Mouse (Mus musculus): ENCODE data around the gene Polk. TPM values are rescaled to one million over a fixed set of nuclear protein-coding genes. Genes with fewer than 3 reads are reported as not detected.

Polk gene
- 11.6 TPM for polyA plus RNA-seq (2014; fragmentation: Illumina TruSeq; extraction: RNeasy Lipid Tissue Mini Kit (QIAGEN cat#74804); ENCODE audit: low replicate concordance)

DNA sequence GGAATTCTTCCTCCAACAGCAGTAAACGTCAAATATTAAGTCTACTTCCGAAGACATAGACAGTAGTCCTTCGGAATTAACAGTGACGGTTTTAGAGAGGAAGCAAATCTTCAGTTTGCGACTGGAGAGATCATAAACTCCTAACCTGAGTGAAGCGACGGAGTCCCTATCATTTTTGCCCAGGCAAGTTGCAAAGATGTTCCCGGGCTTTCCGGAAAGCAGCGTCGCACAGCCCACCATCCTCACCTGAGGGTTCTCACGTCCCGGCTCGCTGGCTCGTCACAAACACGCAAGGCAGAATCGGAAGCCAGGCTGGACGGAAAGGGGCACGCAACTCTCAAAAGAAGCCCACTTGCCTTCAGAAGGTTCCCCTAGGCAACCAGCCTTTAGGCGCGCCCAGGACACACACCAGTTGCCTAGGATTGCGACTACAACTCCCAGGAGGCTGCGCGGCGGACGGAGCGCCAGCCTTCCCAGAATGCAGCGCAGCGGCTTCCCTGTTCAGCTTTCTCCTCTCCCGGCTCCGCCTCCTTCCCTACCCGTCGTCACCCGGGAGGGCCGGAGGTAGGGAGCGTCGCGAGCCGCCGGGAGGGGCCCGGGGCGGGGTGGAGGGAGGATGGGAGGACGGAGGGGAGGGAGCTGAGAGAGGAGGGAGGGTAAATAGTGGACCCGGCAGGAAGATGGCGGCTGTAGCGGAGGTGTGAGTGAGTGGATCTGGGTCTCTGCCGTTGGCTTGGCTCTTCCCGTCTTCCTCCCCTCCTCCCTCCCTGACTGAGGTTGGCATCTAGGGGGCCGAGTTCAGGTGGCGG lies at the start of gene Polk, which contains the start of gene Col4a3bp:
TSS of gene Polk (minus strand) at position 499 of the 809 bp plus-strand sequence.
TSS of gene Col4a3bp (plus strand) at position 538 of the 809 bp plus-strand sequence.

GRCm38 (mm10) chr13:96490433-96490832 lies 51.9 kb downstream of the Polk start, which contains the start of gene Gm17622:
Gm17622 (plus strand) TSS chr13:96490733.

DNA sequence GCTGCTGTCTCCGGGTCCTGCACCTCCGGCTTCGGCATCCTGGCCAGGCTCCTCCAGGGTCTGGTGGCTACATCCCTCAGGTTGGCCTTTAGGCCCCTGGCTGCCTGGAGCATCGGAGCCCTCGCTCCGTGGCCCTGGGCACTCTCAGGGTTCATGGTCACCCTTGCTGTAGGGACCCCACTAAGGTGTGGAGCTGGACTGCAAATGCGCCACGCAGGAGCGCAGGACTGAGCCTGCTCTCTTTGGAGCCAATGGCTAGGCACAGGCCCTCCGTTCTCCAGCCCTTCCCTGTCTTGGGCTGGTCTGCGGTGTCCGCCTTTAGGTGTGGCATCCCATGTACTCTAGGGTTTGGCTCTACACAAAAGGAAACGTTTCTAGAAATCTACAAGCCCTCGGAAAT lies 71.4 kb downstream of the Polk start, which contains the start of gene Ankdd1b:
TSS of gene Ankdd1b (minus strand) at position 242 of the 400 bp plus-strand sequence.

Other genes starting within 250 kb of the Polk start
- gene Poc5, start 154.3 kb downstream of the Polk start, polyA plus RNA-seq (2014; fragmentation: Illumina TruSeq; extraction: RNeasy Lipid Tissue Mini Kit (QIAGEN cat#74804); ENCODE audit: low replicate concordance) = 6.7 TPM
- gene Ankdd1b, start 71.4 kb downstream of the Polk start, polyA plus RNA-seq (2014; fragmentation: Illumina TruSeq; extraction: RNeasy Lipid Tissue Mini Kit (QIAGEN cat#74804); ENCODE audit: low replicate concordance) = 0.15 TPM
- gene Gm17622, start 51.8 kb downstream of the Polk start, polyA plus RNA-seq (2014; fragmentation: Illumina TruSeq; extraction: RNeasy Lipid Tissue Mini Kit (QIAGEN cat#74804); ENCODE audit: low replicate concordance) = not detected
- gene Col4a3bp, start within 50 bp of the Polk start, polyA plus RNA-seq (2014; fragmentation: Illumina TruSeq; extraction: RNeasy Lipid Tissue Mini Kit (QIAGEN cat#74804); ENCODE audit: low replicate concordance) = 118 TPM
- gene Hmgcr, start 128.4 kb upstream of the Polk start, polyA plus RNA-seq (2014; fragmentation: Illumina TruSeq; extraction: RNeasy Lipid Tissue Mini Kit (QIAGEN cat#74804); ENCODE audit: low replicate concordance) = 21.7 TPM
- 0.26 TPM for gene Ankrd31, start 205.7 kb upstream of the Polk start, polyA plus RNA-seq (2014; fragmentation: Illumina TruSeq; extraction: RNeasy Lipid Tissue Mini Kit (QIAGEN cat#74804); ENCODE audit: low replicate concordance)

Measured in small intestine, adult 10 weeks (tissue).